Mouse (Mus musculus) kidney, postnatal 10 days (tissue): ENCODE data around the gene Fam198b.

ENCODE experiments used
- DNase-seq: peaks from one replicate; pipeline ENCODE4 v3.0.0; 2021; ENCODE audit warnings: mixed read lengths

The Fam198b gene

GRCm38 (mm10) chr3:79886357-79887091 lies 2.2 kb downstream of the Fam198b start:
- DNase-seq: peak; percentile 53

GRCm38 (mm10) chr3:79887161-79887855 lies 3.0 kb downstream of the Fam198b start:
- DNase-seq: no peak

- no peak for DNase-seq
Observed at GRCm38 (mm10) chr3:79887966-79888365, 3.6 kb downstream of the Fam198b start.

- DNase-seq: no peak
Observed at GRCm38 (mm10) chr3:79897534-79898370, 13.4 kb downstream of the Fam198b start.

DNA sequence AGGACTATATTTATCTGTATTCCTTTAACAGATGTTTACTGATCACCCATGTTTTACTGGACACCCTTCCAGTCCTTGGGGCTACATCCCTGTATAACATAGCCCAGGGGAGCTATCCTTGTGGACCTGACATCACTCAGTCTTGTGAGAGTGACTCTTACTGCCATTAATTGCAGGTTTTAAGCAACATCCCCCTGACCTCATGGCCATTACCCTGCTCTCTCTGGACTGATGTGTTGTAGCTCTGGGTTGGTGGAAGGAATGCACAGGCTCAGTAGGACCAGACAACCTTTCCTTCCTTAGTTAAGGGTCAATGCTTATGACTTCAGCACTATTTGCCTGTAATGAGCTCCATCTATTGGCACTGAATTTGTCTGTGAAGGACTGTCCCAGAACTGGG lies 14.2 kb downstream of the Fam198b start:
- DNase-seq: no peak

- DNase-seq: no peak
Observed at GRCm38 (mm10) chr3:79899906-79900305, 15.6 kb downstream of the Fam198b start.

DNA sequence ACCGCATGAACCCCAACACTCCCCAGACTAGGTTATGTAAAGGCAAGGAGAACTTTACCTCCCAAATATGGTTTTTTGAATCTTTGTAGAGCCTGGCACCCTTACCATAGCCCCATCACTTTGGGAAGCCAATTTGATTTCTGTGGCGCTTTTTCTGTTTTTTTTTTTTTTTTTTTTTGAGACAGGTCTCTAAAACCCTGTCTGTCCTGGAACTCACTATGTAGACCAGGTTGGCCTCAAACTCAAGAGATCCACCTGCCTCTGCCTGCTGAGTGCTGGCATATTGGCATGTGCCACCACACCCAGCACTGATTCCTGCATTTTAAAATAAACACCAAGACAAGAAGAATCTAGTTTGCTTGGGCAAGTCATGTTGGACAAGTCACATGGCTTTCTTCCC lies 16.2 kb downstream of the Fam198b start:
- DNase-seq: no peak

DNA sequence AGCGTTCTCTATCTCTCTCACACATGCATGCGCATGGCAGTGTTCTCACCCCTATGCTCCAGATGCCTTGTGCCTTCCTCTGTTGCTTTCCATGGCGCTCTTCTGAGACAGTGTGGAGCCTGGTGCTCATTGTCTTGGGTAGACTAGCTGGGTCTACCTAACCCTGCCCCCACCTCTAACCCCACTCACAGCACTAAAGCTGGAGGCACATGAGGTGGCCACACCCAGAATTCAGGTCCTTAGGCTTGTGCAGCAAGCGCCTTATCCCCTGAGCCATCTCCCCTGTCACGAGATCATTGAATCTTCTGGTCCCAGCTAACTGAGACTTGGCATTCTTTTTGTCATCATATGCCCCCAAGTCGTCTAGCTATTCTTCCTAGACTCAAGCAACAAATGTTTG lies 17.0 kb downstream of the Fam198b start:
- DNase-seq: no peak

DNA sequence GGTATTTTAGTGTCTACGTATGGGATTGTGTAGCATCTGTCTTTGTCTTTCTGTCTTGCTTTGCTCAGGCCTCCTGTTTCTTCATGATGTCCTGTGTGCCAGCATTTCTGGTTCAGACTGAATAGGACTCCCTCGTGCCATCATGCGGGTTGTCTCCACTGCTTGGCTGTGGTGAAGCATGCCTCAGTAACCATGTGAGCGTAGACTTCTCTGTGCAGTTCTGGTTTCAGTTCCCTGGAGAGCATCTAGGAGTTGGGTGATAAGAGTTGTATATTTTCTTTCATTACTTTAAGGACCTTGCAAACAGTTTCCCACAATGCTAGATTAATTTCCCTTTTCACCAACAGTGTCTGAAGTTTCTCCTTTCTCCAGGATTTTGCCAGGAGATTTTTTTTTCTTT lies 17.4 kb downstream of the Fam198b start:
- no peak for DNase-seq

DNA sequence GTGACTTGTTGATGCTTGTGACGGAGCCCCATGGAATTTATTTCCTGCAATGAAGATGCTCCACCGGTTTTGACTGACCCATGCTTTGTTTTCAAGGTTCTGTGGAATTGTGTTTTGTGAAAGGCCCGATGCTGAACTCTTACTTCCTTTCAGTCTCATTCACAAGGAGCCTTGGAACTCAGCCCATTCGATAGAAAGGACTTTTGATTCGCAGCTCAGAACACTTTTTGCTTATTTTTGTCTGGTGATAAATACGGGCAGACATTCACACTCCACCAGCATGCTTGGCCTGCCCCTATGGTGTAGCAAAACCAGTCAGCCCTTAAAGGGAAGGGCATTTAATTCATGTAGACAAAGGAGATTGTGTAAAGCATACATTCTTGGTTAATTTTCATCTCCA lies 19.5 kb downstream of the Fam198b start:
- peak; percentile 41 for DNase-seq

DNA sequence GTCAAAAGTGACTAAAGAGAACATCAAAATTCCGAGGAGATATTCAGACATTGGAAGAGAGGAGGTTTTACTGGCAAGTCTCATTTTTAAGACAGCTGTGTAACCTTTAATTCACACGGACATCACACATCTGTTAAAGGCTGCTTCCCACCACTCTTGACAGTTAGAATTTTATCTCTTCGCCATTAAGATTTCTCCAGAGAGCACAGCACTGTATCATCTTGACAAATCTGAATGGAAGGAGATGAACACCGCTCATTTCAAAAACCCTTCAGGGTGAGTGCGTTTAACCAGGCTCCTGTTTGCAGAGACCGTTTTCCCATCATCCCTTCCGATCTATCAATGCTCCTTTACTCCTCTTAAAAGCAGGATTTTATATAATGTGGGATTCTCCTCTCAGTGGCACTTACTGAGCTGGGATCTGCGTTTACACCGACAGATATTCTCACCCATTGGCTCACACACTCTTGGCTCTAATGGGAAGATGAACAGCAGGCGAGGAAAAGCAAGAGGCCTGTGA lies 20.0 kb downstream of the Fam198b start:
- DNase-seq: no peak

GRCm38 (mm10) chr3:79905397-79905796 lies 21.1 kb downstream of the Fam198b start:
- DNase-seq: no peak

- DNase-seq: no peak
Observed at GRCm38 (mm10) chr3:79906250-79907045, 22.1 kb downstream of the Fam198b start.

DNA sequence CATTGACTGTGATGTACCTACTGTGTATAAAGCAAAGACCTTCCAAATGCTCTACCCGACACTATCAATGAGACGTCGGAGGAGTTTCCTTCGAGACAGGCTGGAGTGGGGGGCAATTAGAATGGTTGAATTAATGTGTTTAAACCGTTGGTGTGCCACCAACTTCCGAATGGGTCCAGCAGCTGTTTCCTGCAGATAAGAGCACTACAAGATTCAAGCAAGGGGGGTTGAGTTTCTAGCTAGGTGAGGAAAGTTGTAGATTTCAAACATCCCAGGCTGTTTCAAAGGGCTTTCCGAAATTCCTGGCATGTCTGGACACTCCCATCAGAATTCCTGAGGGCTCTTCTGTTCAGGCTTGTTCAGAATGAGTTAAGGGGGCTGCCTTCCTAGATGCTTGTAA lies 22.9 kb downstream of the Fam198b start:
- peak; percentile 24 for DNase-seq

DNA sequence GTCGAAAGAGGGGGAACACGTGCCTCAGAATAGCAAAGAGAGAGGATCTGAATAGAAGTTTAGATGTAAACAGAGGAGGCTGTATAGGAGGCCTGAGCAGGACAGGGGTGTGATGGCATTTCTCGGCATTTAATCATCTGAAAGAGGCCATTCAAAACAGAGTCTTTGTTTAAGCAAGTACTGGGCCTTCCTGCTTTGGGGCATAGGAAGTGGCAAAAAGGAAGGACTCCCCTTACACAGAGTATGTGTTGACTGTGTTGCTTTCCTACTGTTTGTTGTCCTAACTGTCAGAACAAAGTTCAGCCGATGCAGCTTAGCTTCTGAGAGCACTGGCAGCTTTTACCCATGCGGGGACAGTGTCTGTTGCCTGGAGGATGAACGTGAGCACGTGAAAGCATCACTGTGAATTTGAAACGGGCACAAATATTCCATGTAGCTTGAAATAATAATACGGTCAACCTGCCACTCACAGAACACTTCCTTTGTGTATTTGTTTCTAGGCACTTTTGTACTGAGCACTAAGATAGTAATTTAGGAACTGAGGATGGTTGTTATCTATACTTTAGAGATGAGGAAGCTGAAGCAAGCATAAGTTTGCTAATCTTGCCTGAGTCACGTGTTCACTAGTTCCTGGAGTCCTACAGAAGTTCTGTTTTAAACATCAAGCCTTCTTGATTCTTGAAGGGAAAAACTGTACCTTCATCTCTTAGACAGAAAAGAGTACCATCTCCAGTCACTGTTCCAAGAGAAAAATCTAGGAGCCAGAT lies 26.2 kb downstream of the Fam198b start:
- no peak for DNase-seq

DNA sequence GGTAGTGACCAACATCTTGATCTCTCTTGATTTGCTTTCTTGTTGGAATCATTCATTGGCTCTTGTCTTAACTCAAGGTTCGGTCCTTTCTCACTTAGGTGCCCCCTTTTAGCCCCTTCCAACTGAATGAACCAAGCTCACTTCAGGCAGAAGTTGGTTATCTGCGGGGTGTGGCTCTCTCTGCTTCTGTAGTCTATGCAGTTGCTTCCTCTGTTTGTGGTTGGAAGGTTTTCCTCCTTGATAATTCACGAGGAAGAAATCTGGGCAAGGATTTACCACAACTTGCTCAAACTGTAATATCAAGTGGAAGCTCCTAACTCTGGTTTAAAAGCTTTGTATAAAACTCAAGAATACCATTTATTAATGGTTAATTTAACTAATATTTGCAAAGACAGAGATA lies 26.8 kb downstream of the Fam198b start:
- no peak for DNase-seq

DNA sequence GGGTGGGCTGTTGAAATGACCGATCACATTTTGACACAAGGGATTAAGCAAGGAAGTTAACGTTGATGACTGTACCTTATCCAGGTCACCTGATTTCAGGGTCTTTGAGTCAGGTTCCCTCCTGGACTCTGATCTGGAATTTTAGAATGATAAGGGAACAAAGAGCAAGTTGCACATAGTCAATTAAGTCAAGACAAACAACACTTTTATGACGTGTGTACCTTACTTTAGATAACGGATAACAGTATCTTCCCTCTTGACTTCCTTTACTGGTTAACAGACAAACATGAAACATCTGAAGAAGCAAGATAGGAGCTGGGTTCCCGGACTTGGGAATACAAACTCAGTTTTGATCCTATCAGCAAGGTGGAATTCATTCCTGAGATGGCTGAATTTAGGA lies 29.7 kb downstream of the Fam198b start:
- no peak for DNase-seq

- no peak for DNase-seq
Observed at GRCm38 (mm10) chr3:79916185-79916584, 31.9 kb downstream of the Fam198b start.

- no peak for DNase-seq
Observed at GRCm38 (mm10) chr3:79918761-79919160, 34.4 kb downstream of the Fam198b start.

- no peak for DNase-seq
Observed at GRCm38 (mm10) chr3:79925950-79926697, 41.8 kb downstream of the Fam198b start.

DNA sequence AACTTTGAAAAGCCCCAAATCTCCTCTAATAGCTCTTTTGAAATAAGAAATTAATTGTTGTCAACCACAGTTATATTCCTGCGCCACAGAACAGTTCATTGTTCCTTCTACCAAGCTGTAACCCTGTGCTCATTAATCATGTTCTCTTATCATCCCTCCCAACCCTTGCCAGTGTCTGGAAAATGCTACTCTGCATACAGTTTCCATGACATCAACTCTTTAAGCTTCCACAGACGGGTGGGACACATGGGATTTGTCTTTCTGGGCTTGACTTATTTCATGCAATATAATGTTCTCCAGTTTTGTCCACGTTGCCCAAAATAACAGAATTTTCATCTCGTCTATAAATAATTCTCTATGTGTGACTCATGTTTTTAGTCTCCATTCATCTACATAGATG lies 42.7 kb downstream of the Fam198b start:
- DNase-seq: no peak
